Mouse (Mus musculus): ENCODE data around the gene Ppp5c. TPM values are rescaled to one million over a fixed set of nuclear protein-coding genes. Genes with fewer than 3 reads are reported as not detected.

Gene Ppp5c
- total and polyA plus RNA-seq, 3 experiments: 50.2 to 112 (median 94.1) TPM

- Histone ChIP-seq H3K9me3 (replicated peaks) (no peaks in the 10 kb centered on the region), H3K27me3 (ENCODE audit: insufficient read depth, low read length) (no peaks in the 10 kb centered on the region), H3K4me3 (ENCODE audit: low read depth, low read length) (no peak overlapping the region), H3K4me1 (ENCODE audit: insufficient read depth, low read depth, low read length) (peaks cover 76% of the 10 kb centered on the region), H3K36me3 (replicated peaks) (peaks cover 97% of the 10 kb centered on the region)
- TF ChIP-seq GATA2 (IDR thresholded peaks at IDR 0.05; ENCODE audit: borderline replicate concordance, low read depth, low read length) (no peak), TAL1 (conservative IDR thresholded peaks at IDR 0.05; ENCODE audit: low read depth, low read length) (no peak), GATA1 (IDR thresholded peaks at IDR 0.05; ENCODE audit: borderline replicate concordance, low read length) (no peak), CTCF (IDR thresholded peaks at IDR 0.05; ENCODE audit: low read depth, low read length) (no peak), POLR2AphosphoS5 (IDR thresholded peaks at IDR 0.05; ENCODE audit: insufficient replicate concordance, low read depth, low read length) (no peak)
- DNase-seq (ENCODE audit: low spot score): no peak
- ATAC-seq (ENCODE audit: extremely low read depth, insufficient number of reproducible peaks, low FRiP score, poor library complexity, severe bottlenecking): no peak
Measured at GRCm38 (mm10) chr7:17019426-17020166, 8.1 kb downstream of the Ppp5c start.

GRCm38 (mm10) chr7:17017921-17018320, 9.8 kb downstream of the Ppp5c start:
- Histone ChIP-seq H3K27me3 (ENCODE audit: insufficient read depth, low read length) (no peaks in the 10 kb centered on the region), H3K4me1 (ENCODE audit: insufficient read depth, low read depth, low read length) (peaks cover 68% of the 10 kb centered on the region), H3K9me3 (replicated peaks) (no peaks in the 10 kb centered on the region), H3K36me3 (replicated peaks) (peaks cover 97% of the 10 kb centered on the region), H3K4me3 (ENCODE audit: low read depth, low read length) (no peak overlapping the region)
- TF ChIP-seq TAL1 (conservative IDR thresholded peaks at IDR 0.05; ENCODE audit: low read depth, low read length) (no peak), GATA1 (IDR thresholded peaks at IDR 0.05; ENCODE audit: borderline replicate concordance, low read length) (no peak), GATA2 (IDR thresholded peaks at IDR 0.05; ENCODE audit: borderline replicate concordance, low read depth, low read length) (no peak), CTCF (IDR thresholded peaks at IDR 0.05; ENCODE audit: low read depth, low read length) (no peak), POLR2AphosphoS5 (IDR thresholded peaks at IDR 0.05; ENCODE audit: insufficient replicate concordance, low read depth, low read length) (no peak)
- ATAC-seq (ENCODE audit: extremely low read depth, insufficient number of reproducible peaks, low FRiP score, poor library complexity, severe bottlenecking) (no peak), DNase-seq (ENCODE audit: low spot score) (no peak)

DNA sequence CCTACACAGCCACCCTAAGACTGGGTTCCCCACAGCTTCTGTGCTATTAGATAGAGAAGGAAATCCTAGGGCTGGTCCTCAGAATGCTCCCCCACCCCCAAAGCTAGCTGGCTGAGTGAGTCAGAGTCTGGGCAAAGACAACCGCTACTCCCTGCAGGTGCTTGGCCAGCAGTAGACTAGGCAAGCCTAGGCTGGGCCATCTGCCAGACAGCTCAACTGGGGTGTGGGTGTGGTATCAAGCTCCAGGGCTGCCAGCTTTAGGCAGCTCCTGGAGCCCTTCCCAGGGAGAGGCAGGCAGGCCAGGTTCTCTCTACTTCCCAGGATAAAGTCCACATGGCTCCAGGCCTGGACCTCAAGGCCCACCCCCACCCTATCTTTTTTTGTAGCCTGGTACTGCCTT, 10.7 kb downstream of the Ppp5c start:
- peak; percentile 37; the same call in 1 of the 2 replicates for ATAC-seq (ENCODE audit: extremely low read depth, insufficient number of reproducible peaks, low FRiP score, poor library complexity, severe bottlenecking)
- no peak overlapping the region for H3K4me3 ChIP-seq (ENCODE audit: low read depth, low read length)
- TF ChIP-seq GATA1 (IDR thresholded peaks at IDR 0.05; ENCODE audit: borderline replicate concordance, low read length): no peak
- no peak for TF ChIP-seq GATA2 (IDR thresholded peaks at IDR 0.05; ENCODE audit: borderline replicate concordance, low read depth, low read length)
- TF ChIP-seq POLR2AphosphoS5 (IDR thresholded peaks at IDR 0.05; ENCODE audit: insufficient replicate concordance, low read depth, low read length): no peak
- no peak for TF ChIP-seq TAL1 (conservative IDR thresholded peaks at IDR 0.05; ENCODE audit: low read depth, low read length)
- no peak for TF ChIP-seq CTCF (IDR thresholded peaks at IDR 0.05; ENCODE audit: low read depth, low read length)
- H3K27me3 ChIP-seq (ENCODE audit: insufficient read depth, low read length): no peaks in the 10 kb centered on the region
- H3K4me1 ChIP-seq (ENCODE audit: insufficient read depth, low read depth, low read length): peaks cover 61% of the 10 kb centered on the region
- H3K9me3 ChIP-seq (replicated peaks): no peaks in the 10 kb centered on the region
- peaks cover 97% of the 10 kb centered on the region for H3K36me3 ChIP-seq (replicated peaks)
- DNase-seq (ENCODE audit: low spot score): peak; percentile 71

DNA sequence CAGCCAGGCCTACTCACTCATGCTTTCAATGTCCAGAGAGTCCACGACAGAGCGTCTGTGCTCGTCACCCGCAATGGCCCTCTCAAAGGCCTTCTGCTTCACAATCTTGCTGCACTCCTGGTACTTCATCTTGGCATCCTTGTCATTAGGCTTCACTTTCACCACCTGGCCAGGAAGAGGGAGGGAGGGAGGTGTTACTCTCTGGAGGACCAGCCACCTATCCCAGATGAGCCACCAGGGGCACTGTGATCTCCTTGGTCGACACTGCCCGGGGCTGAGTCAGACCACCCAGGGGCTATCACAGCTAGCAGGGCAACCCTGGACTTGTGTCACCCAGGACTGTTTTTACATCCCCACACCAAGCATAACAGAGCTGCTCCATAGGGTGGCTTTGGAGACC, 12.3 kb downstream of the Ppp5c start:
- Histone ChIP-seq H3K9me3 (replicated peaks) (no peaks in the 10 kb centered on the region), H3K4me1 (ENCODE audit: insufficient read depth, low read depth, low read length) (peaks cover 44% of the 10 kb centered on the region), H3K4me3 (ENCODE audit: low read depth, low read length) (no peak overlapping the region), H3K36me3 (replicated peaks) (peaks cover 97% of the 10 kb centered on the region), H3K27me3 (ENCODE audit: insufficient read depth, low read length) (no peaks in the 10 kb centered on the region)
- no peak for TF ChIP-seq POLR2AphosphoS5 (IDR thresholded peaks at IDR 0.05; ENCODE audit: insufficient replicate concordance, low read depth, low read length)
- ATAC-seq (ENCODE audit: extremely low read depth, insufficient number of reproducible peaks, low FRiP score, poor library complexity, severe bottlenecking) (no peak), DNase-seq (ENCODE audit: low spot score) (no peak)

- no peaks in the 10 kb centered on the region for H3K27me3 ChIP-seq (ENCODE audit: insufficient read depth, low read length)
- no peaks in the 10 kb centered on the region for H3K9me3 ChIP-seq (replicated peaks)
- ATAC-seq (ENCODE audit: extremely low read depth, insufficient number of reproducible peaks, low FRiP score, poor library complexity, severe bottlenecking): no peak
- TF ChIP-seq TAL1 (conservative IDR thresholded peaks at IDR 0.05; ENCODE audit: low read depth, low read length) (no peak), CTCF (IDR thresholded peaks at IDR 0.05; ENCODE audit: low read depth, low read length) (no peak), GATA2 (IDR thresholded peaks at IDR 0.05; ENCODE audit: borderline replicate concordance, low read depth, low read length) (no peak), GATA1 (IDR thresholded peaks at IDR 0.05; ENCODE audit: borderline replicate concordance, low read length) (no peak), POLR2AphosphoS5 (IDR thresholded peaks at IDR 0.05; ENCODE audit: insufficient replicate concordance, low read depth, low read length) (no peak)
- no peak overlapping the region for H3K4me3 ChIP-seq (ENCODE audit: low read depth, low read length)
- H3K36me3 ChIP-seq (replicated peaks): peaks cover 100% of the 10 kb centered on the region
- no peak for DNase-seq (ENCODE audit: low spot score)
- peaks cover 29% of the 10 kb centered on the region for H3K4me1 ChIP-seq (ENCODE audit: insufficient read depth, low read depth, low read length)
Measured at GRCm38 (mm10) chr7:17011909-17012590, 15.7 kb downstream of the Ppp5c start.

- no peak for ATAC-seq (ENCODE audit: extremely low read depth, insufficient number of reproducible peaks, low FRiP score, poor library complexity, severe bottlenecking)
- DNase-seq (ENCODE audit: low spot score): no peak
- H3K27me3 ChIP-seq (ENCODE audit: insufficient read depth, low read length): no peaks in the 10 kb centered on the region
- no peak for TF ChIP-seq CTCF (IDR thresholded peaks at IDR 0.05; ENCODE audit: low read depth, low read length)
- TF ChIP-seq GATA2 (IDR thresholded peaks at IDR 0.05; ENCODE audit: borderline replicate concordance, low read depth, low read length): no peak
- TF ChIP-seq POLR2AphosphoS5 (IDR thresholded peaks at IDR 0.05; ENCODE audit: insufficient replicate concordance, low read depth, low read length): no peak
- no peak overlapping the region for H3K4me3 ChIP-seq (ENCODE audit: low read depth, low read length)
- peaks cover 27% of the 10 kb centered on the region for H3K4me1 ChIP-seq (ENCODE audit: insufficient read depth, low read depth, low read length)
- H3K9me3 ChIP-seq (replicated peaks): no peaks in the 10 kb centered on the region
- H3K36me3 ChIP-seq (replicated peaks): peaks cover 100% of the 10 kb centered on the region
Measured at GRCm38 (mm10) chr7:17010010-17010347, 17.7 kb downstream of the Ppp5c start.

All from G1E (cell line).